Mouse (Mus musculus): ENCODE data around the gene L1td1. TPM values are rescaled to one million over a fixed set of nuclear protein-coding genes. Genes with fewer than 3 reads are reported as not detected.

Gene L1td1
- polyA plus RNA-seq, 1 experiment from 2014 or later, result not detected

DNA sequence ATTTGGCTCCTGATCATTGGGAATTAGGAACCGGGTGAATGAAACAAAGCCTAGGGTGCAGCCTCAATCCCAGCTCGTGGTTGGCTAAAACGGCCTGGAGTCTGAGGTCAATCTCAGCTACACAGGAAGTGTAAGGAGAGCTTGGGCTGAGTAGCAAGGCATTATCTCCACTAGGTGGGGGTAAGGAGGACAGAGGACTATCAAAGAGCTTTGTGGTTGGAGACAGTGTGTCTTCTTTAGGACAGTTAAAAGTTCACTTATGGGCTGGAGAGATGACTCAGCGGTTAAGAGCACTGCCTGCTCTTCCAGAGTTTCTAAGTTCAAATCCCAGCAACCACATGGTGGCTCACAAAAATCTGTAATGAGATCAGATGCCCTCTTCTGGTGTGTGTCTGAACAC, 1.1 kb upstream of the L1td1 start:
- WGBS, result 27% methylated on average over 4 of the region's 4 CpGs
- Histone ChIP-seq H3K36me3 (ENCODE audit: control insufficient read depth, insufficient read depth, low read length) (no peaks in the 10 kb centered on the region), H3K27me3 (replicated peaks; ENCODE audit: control insufficient read depth, insufficient read depth, low read length) (peaks cover 24% of the 10 kb centered on the region), H3K27ac (replicated peaks; ENCODE audit: low read depth, low read length) (no peak overlapping the region), H3K4me3 (ENCODE audit: low read depth, low read length) (no peak overlapping the region), H3K9ac (ENCODE audit: low read depth, low read length) (no peak overlapping the region), H3K9me3 (ENCODE audit: control insufficient read depth, low read length) (no peaks in the 10 kb centered on the region), H3K4me2 (ENCODE audit: low read depth, low read length) (no peak overlapping the region), H3K4me1 (ENCODE audit: control insufficient read depth, insufficient read depth, low read length) (peaks cover 17% of the 10 kb centered on the region)
- no peak for ATAC-seq (ENCODE audit: low read depth)
- peak; percentile 26 for DNase-seq (ENCODE audit: low spot score)

DNA sequence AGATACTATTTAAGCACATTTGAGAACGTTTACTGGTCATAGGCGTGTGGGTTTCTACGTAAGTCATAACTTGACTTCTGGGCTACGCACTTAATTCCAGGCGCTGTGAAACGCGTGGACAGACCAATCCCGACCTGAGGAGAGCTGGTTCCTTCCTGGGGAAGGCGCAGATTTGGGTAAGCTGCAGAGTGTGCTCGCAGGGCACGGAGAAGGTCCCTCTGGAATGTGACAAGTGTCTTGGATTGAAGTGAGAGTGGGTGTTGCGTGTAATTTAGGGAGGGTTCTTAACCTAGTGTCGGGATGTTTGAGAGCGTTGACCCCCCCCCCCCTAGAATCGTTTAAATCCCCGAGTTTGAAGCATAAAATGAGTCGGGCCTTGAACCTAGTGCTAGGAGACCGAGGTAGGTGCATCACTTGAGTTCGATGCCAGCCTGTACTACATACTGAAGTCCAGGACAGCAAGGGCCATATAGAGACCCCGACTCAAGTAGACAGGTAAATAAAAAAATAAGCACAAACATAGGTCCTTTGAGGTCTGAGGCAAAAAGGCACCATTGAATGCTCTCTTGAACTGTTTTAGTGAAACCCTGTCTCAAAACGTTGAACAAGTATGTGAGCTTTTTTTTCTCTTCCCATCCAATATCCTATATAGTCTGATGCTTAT, 893 bp downstream of the L1td1 start:
- peak overlapping the region; percentile 35 for H3K4me3 ChIP-seq (ENCODE audit: low read depth, low read length)
- DNase-seq (ENCODE audit: low spot score) (no peak), ATAC-seq (ENCODE audit: low read depth) (no peak)
- H3K27me3 ChIP-seq (replicated peaks; ENCODE audit: control insufficient read depth, insufficient read depth, low read length), result peaks cover 24% of the 10 kb centered on the region
- no peaks in the 10 kb centered on the region for H3K9me3 ChIP-seq (ENCODE audit: control insufficient read depth, low read length)
- no peak overlapping the region for H3K27ac ChIP-seq (replicated peaks; ENCODE audit: low read depth, low read length)
- peaks cover 17% of the 10 kb centered on the region for H3K4me1 ChIP-seq (ENCODE audit: control insufficient read depth, insufficient read depth, low read length)
- no peaks in the 10 kb centered on the region for H3K36me3 ChIP-seq (ENCODE audit: control insufficient read depth, insufficient read depth, low read length)
- H3K9ac ChIP-seq (ENCODE audit: low read depth, low read length), result peak overlapping the region; percentile 51; the same call in 1 of the 2 replicates
- H3K4me2 ChIP-seq (ENCODE audit: low read depth, low read length), result peak overlapping the region; percentile 57
- 4% methylated on average over 21 of the region's 21 CpGs for WGBS

DNA sequence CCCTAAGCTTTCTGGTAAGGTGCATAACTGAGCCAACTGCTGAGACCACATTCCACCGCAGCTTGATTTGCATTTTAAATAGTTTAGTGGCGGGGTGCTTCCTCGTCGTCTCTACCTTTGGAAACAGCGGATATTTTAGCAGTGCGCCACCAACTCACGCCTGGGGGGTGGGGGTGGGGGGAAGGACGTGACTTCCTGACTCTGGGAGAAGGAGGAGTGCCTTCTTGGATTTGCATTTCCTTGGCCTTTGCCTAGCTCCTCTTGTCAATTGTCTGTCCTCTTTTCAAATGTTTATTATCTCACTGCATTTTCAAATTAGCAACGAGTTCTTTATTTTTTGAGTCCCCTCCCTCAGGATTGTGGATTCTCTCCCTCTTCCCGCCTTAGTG, 1.4 kb downstream of the L1td1 start:
- Histone ChIP-seq H3K9me3 (ENCODE audit: control insufficient read depth, low read length) (no peaks in the 10 kb centered on the region), H3K4me1 (ENCODE audit: control insufficient read depth, insufficient read depth, low read length) (peaks cover 17% of the 10 kb centered on the region), H3K27ac (replicated peaks; ENCODE audit: low read depth, low read length) (no peak overlapping the region), H3K4me3 (ENCODE audit: low read depth, low read length) (peak overlapping the region; percentile 23), H3K9ac (ENCODE audit: low read depth, low read length) (no peak overlapping the region), H3K36me3 (ENCODE audit: control insufficient read depth, insufficient read depth, low read length) (no peaks in the 10 kb centered on the region), H3K27me3 (replicated peaks; ENCODE audit: control insufficient read depth, insufficient read depth, low read length) (peaks cover 24% of the 10 kb centered on the region), H3K4me2 (ENCODE audit: low read depth, low read length) (peak overlapping the region; percentile 57)
- 3% methylated on average over 10 of the region's 10 CpGs for WGBS
- ATAC-seq (ENCODE audit: low read depth), result no peak
- DNase-seq (ENCODE audit: low spot score), result peak; percentile 13

DNA sequence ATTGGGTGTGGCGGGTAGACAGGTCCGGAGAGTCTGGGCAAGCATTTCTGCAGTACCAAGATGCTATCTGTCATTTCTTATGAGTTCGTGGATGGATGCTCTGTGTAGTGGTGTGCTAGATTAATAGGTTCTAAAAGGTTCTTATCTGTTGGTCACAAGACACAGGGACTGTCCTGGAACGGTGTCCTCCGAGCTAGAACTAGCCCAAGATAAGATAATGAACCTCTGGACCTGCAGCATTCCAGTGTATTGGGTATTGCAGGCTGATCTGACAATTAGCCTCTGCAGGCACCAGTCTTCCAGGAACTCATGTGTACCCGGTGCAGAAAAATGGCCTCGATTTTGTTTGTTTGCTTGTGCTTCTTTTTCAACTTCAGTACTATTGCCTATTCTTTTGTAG, 2.2 kb downstream of the L1td1 start:
- H3K4me2 ChIP-seq (ENCODE audit: low read depth, low read length), result no peak overlapping the region
- no peaks in the 10 kb centered on the region for H3K9me3 ChIP-seq (ENCODE audit: control insufficient read depth, low read length)
- no peak for ATAC-seq (ENCODE audit: low read depth)
- no peak for DNase-seq (ENCODE audit: low spot score)
- H3K27me3 ChIP-seq (replicated peaks; ENCODE audit: control insufficient read depth, insufficient read depth, low read length), result peaks cover 24% of the 10 kb centered on the region
- 64% methylated on average over 7 of the region's 7 CpGs for WGBS
- H3K9ac ChIP-seq (ENCODE audit: low read depth, low read length), result no peak overlapping the region
- no peak overlapping the region for H3K27ac ChIP-seq (replicated peaks; ENCODE audit: low read depth, low read length)
- no peaks in the 10 kb centered on the region for H3K36me3 ChIP-seq (ENCODE audit: control insufficient read depth, insufficient read depth, low read length)
- H3K4me1 ChIP-seq (ENCODE audit: control insufficient read depth, insufficient read depth, low read length), result peaks cover 17% of the 10 kb centered on the region
- H3K4me3 ChIP-seq (ENCODE audit: low read depth, low read length), result no peak overlapping the region

DNA sequence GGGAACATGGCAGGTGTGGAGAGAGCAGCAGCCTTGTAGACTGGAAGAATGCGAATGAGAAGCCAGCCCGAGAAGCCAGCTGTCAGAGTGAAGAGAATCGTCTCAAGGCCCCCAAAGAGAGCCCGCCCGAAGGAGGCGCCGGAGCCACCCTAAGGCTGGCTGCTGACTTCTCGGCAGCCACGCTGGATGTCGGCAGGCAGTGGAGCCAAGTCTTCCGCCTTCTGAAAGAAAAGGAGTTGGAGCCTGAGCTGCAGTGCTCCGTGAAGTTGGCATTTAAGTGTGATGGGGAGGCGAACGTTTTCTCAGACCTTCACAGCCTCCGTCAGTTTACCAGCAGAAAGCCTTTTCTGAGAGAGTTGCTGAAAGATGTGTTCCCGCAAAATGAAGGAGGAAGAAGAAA, 7.1 kb downstream of the L1td1 start:
- 93% methylated on average over 16 of the region's 16 CpGs for WGBS
- H3K36me3 ChIP-seq (ENCODE audit: control insufficient read depth, insufficient read depth, low read length), result no peaks in the 10 kb centered on the region
- no peak overlapping the region for H3K4me2 ChIP-seq (ENCODE audit: low read depth, low read length)
- no peaks in the 10 kb centered on the region for H3K9me3 ChIP-seq (ENCODE audit: control insufficient read depth, low read length)
- no peak for DNase-seq (ENCODE audit: low spot score)
- no peak overlapping the region for H3K4me3 ChIP-seq (ENCODE audit: low read depth, low read length)
- H3K4me1 ChIP-seq (ENCODE audit: control insufficient read depth, insufficient read depth, low read length), result no peaks in the 10 kb centered on the region
- no peak overlapping the region for H3K27ac ChIP-seq (replicated peaks; ENCODE audit: low read depth, low read length)
- peaks cover 1% of the 10 kb centered on the region; the same call in 1 of the 2 replicates for H3K27me3 ChIP-seq (replicated peaks; ENCODE audit: control insufficient read depth, insufficient read depth, low read length)
- no peak for ATAC-seq (ENCODE audit: low read depth)
- H3K9ac ChIP-seq (ENCODE audit: low read depth, low read length), result no peak overlapping the region

DNA sequence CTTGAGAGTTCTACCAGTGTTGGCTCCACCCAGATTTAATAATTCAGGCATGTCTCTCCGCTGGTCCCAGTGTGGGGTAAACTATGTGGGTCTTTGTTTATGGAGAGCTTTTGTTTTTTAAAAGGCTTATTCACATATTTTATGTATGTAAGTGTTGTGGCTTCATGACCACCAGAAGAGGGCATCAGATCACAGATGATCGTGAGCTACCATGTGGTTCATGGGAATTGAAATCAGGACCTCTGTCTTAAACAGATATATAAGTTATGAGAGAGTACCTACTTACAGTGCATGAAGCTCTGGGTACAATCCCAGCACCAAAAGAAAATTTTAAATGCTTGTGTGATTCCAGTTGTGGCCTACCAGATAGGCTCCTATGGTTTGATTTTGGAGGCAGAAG, 13.2 kb downstream of the L1td1 start:
- peak; percentile 85 for DNase-seq (ENCODE audit: low spot score)
- no peaks in the 10 kb centered on the region for H3K9me3 ChIP-seq (ENCODE audit: control insufficient read depth, low read length)
- no peaks in the 10 kb centered on the region for H3K27me3 ChIP-seq (replicated peaks; ENCODE audit: control insufficient read depth, insufficient read depth, low read length)
- H3K9ac ChIP-seq (ENCODE audit: low read depth, low read length), result no peak overlapping the region
- WGBS, result 31% methylated on average over 2 of the region's 2 CpGs
- H3K27ac ChIP-seq (replicated peaks; ENCODE audit: low read depth, low read length), result no peak overlapping the region
- H3K4me2 ChIP-seq (ENCODE audit: low read depth, low read length), result no peak overlapping the region
- H3K4me1 ChIP-seq (ENCODE audit: control insufficient read depth, insufficient read depth, low read length), result no peaks in the 10 kb centered on the region
- no peaks in the 10 kb centered on the region for H3K36me3 ChIP-seq (ENCODE audit: control insufficient read depth, insufficient read depth, low read length)
- ATAC-seq (ENCODE audit: low read depth), result no peak
- H3K4me3 ChIP-seq (ENCODE audit: low read depth, low read length), result no peak overlapping the region

DNA sequence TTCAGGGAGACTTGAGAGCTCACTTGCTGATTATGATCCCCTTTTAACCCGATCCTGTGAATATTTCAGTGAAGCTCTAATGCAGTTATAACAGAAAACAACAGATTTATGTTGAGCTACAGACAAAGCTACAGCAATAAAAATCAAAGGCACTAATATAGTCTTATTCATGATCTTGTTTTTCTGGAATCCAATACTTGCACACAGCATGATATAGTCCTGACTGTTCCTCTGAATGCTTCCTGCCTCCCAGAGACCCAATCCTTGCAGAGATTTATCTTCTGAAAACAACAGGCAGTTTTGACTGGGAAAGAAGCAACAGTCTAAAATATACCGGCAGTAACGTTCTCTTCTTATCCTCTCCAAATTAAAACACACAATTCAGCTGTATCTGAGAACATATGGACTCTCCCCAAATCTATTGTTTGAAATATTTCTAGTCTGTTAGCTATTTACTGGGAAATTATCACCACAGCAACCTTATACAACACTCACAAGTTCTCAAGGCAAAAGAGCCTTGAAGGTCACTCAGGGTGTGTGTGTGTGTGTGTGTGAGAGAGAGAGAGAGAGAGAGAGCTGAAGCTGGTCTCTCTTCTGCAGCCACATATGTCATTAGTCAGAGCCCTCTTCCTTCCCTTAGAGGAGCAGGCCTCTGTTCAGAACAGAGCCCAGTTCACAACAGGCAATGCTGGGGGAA, 16.8 kb downstream of the L1td1 start:
- Histone ChIP-seq H3K27ac (replicated peaks; ENCODE audit: low read depth, low read length) (0 out of 2 replicates have a peak overlapping the region, but pooled peaks have one; percentile 50), H3K9me3 (ENCODE audit: control insufficient read depth, low read length) (no peaks in the 10 kb centered on the region), H3K36me3 (ENCODE audit: control insufficient read depth, insufficient read depth, low read length) (no peaks in the 10 kb centered on the region), H3K9ac (ENCODE audit: low read depth, low read length) (no peak overlapping the region), H3K4me3 (ENCODE audit: low read depth, low read length) (no peak overlapping the region), H3K4me2 (ENCODE audit: low read depth, low read length) (no peak overlapping the region), H3K4me1 (ENCODE audit: control insufficient read depth, insufficient read depth, low read length) (no peaks in the 10 kb centered on the region), H3K27me3 (replicated peaks; ENCODE audit: control insufficient read depth, insufficient read depth, low read length) (no peaks in the 10 kb centered on the region)
- ATAC-seq (ENCODE audit: low read depth) (no peak), DNase-seq (ENCODE audit: low spot score) (no peak)
- 32% methylated on average over 3 of the region's 3 CpGs for WGBS

DNA sequence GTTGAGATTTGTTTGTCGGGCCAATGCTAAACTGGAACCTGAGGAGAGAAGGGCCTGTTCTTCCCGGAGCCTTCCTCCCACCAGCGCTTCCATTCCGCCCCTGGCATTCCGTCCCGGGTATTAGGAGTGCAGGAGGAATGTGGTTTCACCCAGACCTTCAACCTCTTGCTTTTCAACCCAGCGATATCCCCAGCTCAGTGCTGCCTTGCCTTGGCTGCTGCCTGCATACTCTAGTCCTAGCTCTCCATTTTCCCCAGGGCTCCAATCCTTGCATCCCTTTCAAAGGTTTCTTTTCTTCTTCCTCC, 17.3 kb downstream of the L1td1 start:
- H3K9me3 ChIP-seq (ENCODE audit: control insufficient read depth, low read length), result no peaks in the 10 kb centered on the region
- no peak overlapping the region for H3K4me3 ChIP-seq (ENCODE audit: low read depth, low read length)
- peak; percentile 22 for DNase-seq (ENCODE audit: low spot score)
- no peak overlapping the region for H3K27ac ChIP-seq (replicated peaks; ENCODE audit: low read depth, low read length)
- no peak overlapping the region for H3K4me2 ChIP-seq (ENCODE audit: low read depth, low read length)
- no peak for ATAC-seq (ENCODE audit: low read depth)
- H3K36me3 ChIP-seq (ENCODE audit: control insufficient read depth, insufficient read depth, low read length), result no peaks in the 10 kb centered on the region
- H3K4me1 ChIP-seq (ENCODE audit: control insufficient read depth, insufficient read depth, low read length), result no peaks in the 10 kb centered on the region
- no peak overlapping the region for H3K9ac ChIP-seq (ENCODE audit: low read depth, low read length)
- WGBS, result 17% methylated on average over 7 of the region's 7 CpGs
- no peaks in the 10 kb centered on the region for H3K27me3 ChIP-seq (replicated peaks; ENCODE audit: control insufficient read depth, insufficient read depth, low read length)

DNA sequence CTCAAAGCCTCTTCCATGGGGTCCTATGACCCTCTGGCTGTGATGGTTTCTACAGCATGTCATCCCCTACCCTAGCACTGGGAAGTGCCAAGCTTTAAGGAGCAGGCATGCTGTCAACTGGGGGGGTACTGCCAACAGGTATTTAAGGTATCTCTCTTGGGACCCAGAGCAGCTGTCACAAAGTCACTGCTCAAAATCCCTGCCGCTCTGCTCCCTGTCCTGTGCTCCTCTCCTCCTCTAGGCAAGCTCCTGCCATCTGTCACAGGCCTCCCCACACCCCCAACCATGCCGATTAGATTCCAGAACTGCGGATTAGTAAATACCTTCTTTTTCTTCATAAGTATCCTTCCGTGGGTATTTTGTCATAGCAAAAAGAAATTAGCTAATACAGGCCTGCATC, 27.9 kb downstream of the L1td1 start:
- Histone ChIP-seq H3K4me2 (ENCODE audit: low read depth, low read length) (no peak overlapping the region), H3K27me3 (replicated peaks; ENCODE audit: control insufficient read depth, insufficient read depth, low read length) (no peaks in the 10 kb centered on the region), H3K4me1 (ENCODE audit: control insufficient read depth, insufficient read depth, low read length) (no peaks in the 10 kb centered on the region), H3K9ac (ENCODE audit: low read depth, low read length) (no peak overlapping the region), H3K4me3 (ENCODE audit: low read depth, low read length) (no peak overlapping the region), H3K27ac (replicated peaks; ENCODE audit: low read depth, low read length) (no peak overlapping the region), H3K36me3 (ENCODE audit: control insufficient read depth, insufficient read depth, low read length) (0 out of 2 replicates have a peak, but pooled peaks cover 10% of the 10 kb centered on the region), H3K9me3 (ENCODE audit: control insufficient read depth, low read length) (no peaks in the 10 kb centered on the region)
- WGBS, result 83% methylated on average over 4 of the region's 4 CpGs
- DNase-seq (ENCODE audit: low spot score) (no peak), ATAC-seq (ENCODE audit: low read depth) (no peak)
